Comparison of ENCODE assay signal across 18 mouse cellular contexts in the genomic region with DNA sequence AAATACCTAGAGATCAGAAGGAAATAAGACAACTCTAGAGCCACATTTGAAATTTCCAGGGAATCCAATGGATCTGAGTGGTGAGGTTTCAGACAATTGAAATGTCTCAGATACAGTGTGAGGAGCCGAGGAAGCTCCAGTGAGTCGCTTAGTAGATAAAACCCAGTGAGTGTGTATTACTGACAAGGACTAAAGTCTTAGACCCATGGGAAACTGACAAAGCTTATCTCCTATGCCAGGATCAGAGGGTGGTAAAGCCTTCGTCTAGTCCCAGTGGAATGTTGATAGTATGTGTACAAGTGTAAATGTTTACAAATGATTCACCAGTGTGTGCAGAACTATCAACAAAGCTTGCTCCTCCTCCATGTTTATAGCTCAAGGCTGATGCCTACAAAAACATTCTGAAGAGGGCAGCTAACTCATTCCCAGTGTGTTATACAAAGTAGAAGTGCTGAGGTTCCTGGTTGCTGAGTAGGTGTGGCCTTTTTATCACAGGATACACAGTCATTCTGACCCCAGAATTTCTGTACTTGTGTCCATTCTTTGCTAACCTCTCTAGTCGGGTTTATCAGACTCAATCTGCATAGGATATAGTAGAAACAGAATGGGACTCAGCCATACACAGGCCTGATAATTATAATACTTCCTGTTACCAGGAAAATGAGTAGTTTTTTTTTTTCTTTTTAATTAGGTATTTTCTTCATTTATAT.
"Had no signal": no experiment of that assay in that cellular context is flagged by ENCODE, and none has a peak within 500 bp of the region (broad histone marks: within the 10 kb centered on the region; RNA-seq: fewer than 3 reads in every experiment).

No protein-coding gene starts in this region.

- H3K4me2 ChIP-seq: lung, embryonic 15.5 days; midbrain, embryonic 13.5 days; neural tube, embryonic 13.5 days had no signal

- H3K36me3 ChIP-seq: lung, embryonic 15.5 days; midbrain, embryonic 10.5 days; midbrain, embryonic 13.5 days; neural tube, embryonic 13.5 days had no signal

- H3K4me1 ChIP-seq: lung, embryonic 15.5 days; midbrain, embryonic 10.5 days; midbrain, embryonic 13.5 days; neural tube, embryonic 13.5 days had no signal

- DNase-seq: kidney, adult 18-20 months; kidney, adult 9 months; kidney, postnatal 14 days; kidney, postnatal 4 days; lung, adult 18-20 months; lung, postnatal 10 days; lung, postnatal 36 days; retina, postnatal 1 day; thymus, adult 18-20 months; thymus, postnatal 36 days had no signal

- H3K27me3 ChIP-seq: lung, embryonic 15.5 days; megakaryocyte, embryonic 14.5 days; midbrain, embryonic 13.5 days; neural tube, embryonic 13.5 days had no signal

- H3K9me3 ChIP-seq: lung, embryonic 15.5 days; megakaryocyte, embryonic 14.5 days; midbrain, embryonic 10.5 days; midbrain, embryonic 13.5 days; neural tube, embryonic 13.5 days had no signal

- H3K4me3 ChIP-seq: lung, embryonic 15.5 days; megakaryocyte, embryonic 14.5 days; midbrain, embryonic 10.5 days; midbrain, embryonic 13.5 days; myocyte; neural tube, embryonic 13.5 days had no signal

- ATAC-seq: intestine, embryonic 16.5 days; midbrain, embryonic 13.5 days; midbrain, embryonic 16.5 days had no signal

- H3K27ac ChIP-seq: lung, embryonic 15.5 days; midbrain, embryonic 10.5 days; midbrain, embryonic 13.5 days; neural tube, embryonic 13.5 days had no signal

- H3K9ac ChIP-seq: lung, embryonic 15.5 days; midbrain, embryonic 13.5 days; neural tube, embryonic 13.5 days had no signal
